Mouse (Mus musculus): ENCODE results near the gene Vps37d.

DNA sequence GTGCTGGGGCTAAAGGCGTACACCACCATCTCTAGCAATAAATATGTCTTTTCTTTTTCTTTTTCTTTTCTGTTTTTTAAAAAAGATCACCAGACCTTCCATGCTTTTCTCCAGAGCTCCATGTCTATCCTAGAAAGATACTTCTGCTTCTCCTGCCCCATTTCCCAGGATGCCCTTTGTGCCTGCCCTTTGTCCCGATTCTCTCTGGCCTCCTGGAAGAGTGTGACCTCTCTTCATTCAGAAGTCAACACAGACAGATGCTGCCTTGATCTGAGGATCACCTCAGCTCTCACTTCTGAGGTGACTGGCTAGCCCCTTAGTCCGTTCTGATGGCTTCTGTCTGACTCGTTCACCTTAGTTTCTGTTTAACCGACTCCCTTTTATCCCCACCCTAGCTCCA is 2.5 kb upstream of the Vps37d start:
- TF ChIP-seq POLR2A (IDR thresholded peaks at IDR 0.05; ENCODE audit: low read depth, low read length) (no peak), CTCF (conservative IDR thresholded peaks at IDR 0.05; ENCODE audit: insufficient read depth, insufficient read length, low read depth, low read length) (no peak)

Data from kidney, adult 2 months (tissue).